Mouse (Mus musculus) ES-Bruce4 (cell line): ENCODE measurements around the gene Mmp25. TPM values are rescaled to one million over a fixed set of nuclear protein-coding genes. Genes with fewer than 3 reads are reported as not detected.
A peak's percentile ranks its signal among the peaks of the same experiment; 100 is the strongest.

Source experiments
- H3K27ac ChIP-seq: 2 replicates; pipeline ENCODE4 v1.5.1; 2012; ENCODE audit warnings: low read length, inconsistent platforms; ENCODE audit not compliant: insufficient read depth
- H3K27me3 ChIP-seq: 2 replicates; pipeline ENCODE4 v1.6.1; 2012; ENCODE audit warnings: mild to moderate bottlenecking, low read length, inconsistent platforms; ENCODE audit not compliant: control insufficient read depth, poor library complexity, insufficient read depth, severe bottlenecking
- H3K36me3 ChIP-seq: 2 replicates; pipeline ENCODE4 v1.6.1; 2012; ENCODE audit warnings: inconsistent platforms, mild to moderate bottlenecking, low read length, moderate library complexity; ENCODE audit not compliant: control insufficient read depth, poor library complexity, insufficient read depth, severe bottlenecking
- H3K4me1 ChIP-seq: one replicate; pipeline ENCODE4 v1.8.1; 2011; ENCODE audit warnings: low read length; ENCODE audit not compliant: control insufficient read depth, insufficient read depth
- H3K4me3 ChIP-seq: 2 replicates; pipeline ENCODE4 v1.5.1; 2011; ENCODE audit warnings: low read depth, mild to moderate bottlenecking, low read length
- H3K9ac ChIP-seq: 2 replicates; pipeline ENCODE4 v1.6.1; 2012; ENCODE audit warnings: low read depth, mild to moderate bottlenecking, inconsistent platforms; ENCODE audit not compliant: poor library complexity, severe bottlenecking
- H3K9me3 ChIP-seq: replicated peaks from 2 replicates; pipeline ENCODE4 v1.6.1; 2012; ENCODE audit warnings: mild to moderate bottlenecking, low read length, inconsistent platforms; ENCODE audit not compliant: control insufficient read depth, poor library complexity, insufficient read depth, severe bottlenecking
- CTCF ChIP-seq: IDR thresholded peaks from one replicate; pipeline ENCODE4 v1.8.1; 2011; ENCODE audit warnings: low read depth, low read length
- EP300 ChIP-seq: IDR thresholded peaks from 2 replicates; pipeline ENCODE4 v1.6.1; 2011; ENCODE audit warnings: low read depth, low read length; ENCODE audit not compliant: insufficient read depth
- POLR2A ChIP-seq: IDR thresholded peaks from one replicate; pipeline ENCODE4 v1.8.1; 2011; ENCODE audit warnings: low read length; ENCODE audit not compliant: insufficient read depth
- polyA plus RNA-seq: library from polyadenylated mRNA; stranded (reverse); fragments of >200 nt; gene quantifications from 2 replicates; pipeline ENCODE4 v1.2.4, GENCODE M21; 2011; ENCODE audit warnings: low read depth; ENCODE audit not compliant: missing spikeins, insufficient read depth, insufficient read length

Mmp25 gene
- 10.9 and 12.6 TPM in 2 replicates for polyA plus RNA-seq

DNA sequence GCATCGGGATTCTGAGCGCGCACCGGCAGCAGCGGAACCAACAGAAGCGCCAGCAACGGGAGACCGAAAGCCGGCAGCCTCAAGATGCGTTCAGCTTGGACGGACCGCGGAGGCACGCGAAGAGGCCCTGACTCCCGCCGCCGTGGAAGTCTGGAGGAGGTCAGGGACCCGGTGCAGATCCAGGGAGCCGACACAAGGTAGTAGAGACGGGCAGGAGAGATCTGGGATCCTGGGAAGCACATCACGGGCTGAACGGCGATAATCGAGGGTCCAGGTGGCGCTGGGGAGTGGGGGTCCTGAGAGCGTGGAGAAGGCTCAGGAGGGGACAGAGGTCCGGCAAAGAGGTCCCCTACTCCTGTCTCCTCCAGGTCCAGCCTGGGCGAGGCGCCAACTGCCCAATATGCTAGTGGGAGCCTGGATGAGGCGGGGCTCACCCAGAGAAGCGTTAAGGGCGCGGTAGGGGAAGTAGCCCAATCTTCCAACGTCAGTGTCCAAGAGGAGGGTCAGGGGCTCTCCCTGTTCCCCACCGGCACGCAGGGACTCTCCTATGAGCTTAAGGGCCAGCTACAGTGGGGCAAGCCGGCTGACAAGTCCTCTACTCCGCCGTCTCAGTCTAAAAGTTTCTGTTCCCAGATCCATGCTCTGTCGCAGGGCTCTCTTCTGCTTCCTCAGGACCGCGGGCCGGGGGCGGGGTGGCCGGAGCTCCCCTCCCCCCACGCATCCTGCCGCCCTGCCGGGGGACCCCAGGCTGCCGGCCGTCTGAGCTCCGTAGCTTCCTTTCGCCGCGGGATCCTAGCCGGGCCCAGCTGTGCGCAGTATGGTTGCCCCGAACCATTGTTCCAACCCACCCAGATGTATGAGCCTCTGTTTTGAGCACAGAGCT lies at the start of gene Mmp25:
TSS of gene Mmp25 (minus strand) at position 665 of the 883 bp plus-strand sequence.
- Histone ChIP-seq H3K9me3 (no peaks in the 10 kb centered on the region), H3K4me1 (peaks cover 2% of the 10 kb centered on the region), H3K9ac (peak within 1 kb of the TSS; percentile 63), H3K27ac (no peak within 1 kb of the TSS), H3K36me3 (no peaks in the 10 kb centered on the region), H3K4me3 (peak within 1 kb of the TSS; percentile 66), H3K27me3 (no peaks in the 10 kb centered on the region)
- TF ChIP-seq CTCF (no peak), EP300 (peak; percentile 25; the same call in 1 of the 2 replicates), POLR2A (no peak)

DNA sequence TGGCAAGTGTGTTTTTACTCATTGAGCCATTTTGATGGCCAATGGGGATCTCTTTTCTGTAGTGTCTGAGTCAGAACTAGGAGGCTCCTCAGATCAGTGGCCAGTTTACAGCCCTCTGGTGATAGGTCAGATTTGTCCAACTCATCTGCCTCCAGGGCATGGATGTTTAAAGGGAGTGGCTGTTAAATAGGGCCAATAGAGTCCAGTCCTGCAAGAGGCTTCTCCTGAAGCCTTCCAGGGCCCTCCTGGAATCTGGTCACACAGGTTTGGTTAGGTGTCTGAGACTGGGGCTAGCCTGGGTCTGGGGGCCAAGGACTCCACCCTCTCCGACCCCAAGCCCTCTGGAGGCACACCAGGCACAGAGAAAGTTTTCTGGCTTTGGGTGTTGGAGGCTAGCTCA lies 49.4 kb upstream of the Mmp25 start:
- peaks cover 10% of the 10 kb centered on the region for H3K4me1 ChIP-seq
- H3K36me3 ChIP-seq, result no peaks in the 10 kb centered on the region
- H3K9me3 ChIP-seq, result no peaks in the 10 kb centered on the region
- H3K27me3 ChIP-seq, result no peaks in the 10 kb centered on the region
- TF ChIP-seq CTCF (no peak), EP300 (peak; percentile 92), POLR2A (no peak)
- peak overlapping the region; percentile 91 for H3K27ac ChIP-seq
- no peak overlapping the region for H3K4me3 ChIP-seq
- H3K9ac ChIP-seq, result no peak overlapping the region

DNA sequence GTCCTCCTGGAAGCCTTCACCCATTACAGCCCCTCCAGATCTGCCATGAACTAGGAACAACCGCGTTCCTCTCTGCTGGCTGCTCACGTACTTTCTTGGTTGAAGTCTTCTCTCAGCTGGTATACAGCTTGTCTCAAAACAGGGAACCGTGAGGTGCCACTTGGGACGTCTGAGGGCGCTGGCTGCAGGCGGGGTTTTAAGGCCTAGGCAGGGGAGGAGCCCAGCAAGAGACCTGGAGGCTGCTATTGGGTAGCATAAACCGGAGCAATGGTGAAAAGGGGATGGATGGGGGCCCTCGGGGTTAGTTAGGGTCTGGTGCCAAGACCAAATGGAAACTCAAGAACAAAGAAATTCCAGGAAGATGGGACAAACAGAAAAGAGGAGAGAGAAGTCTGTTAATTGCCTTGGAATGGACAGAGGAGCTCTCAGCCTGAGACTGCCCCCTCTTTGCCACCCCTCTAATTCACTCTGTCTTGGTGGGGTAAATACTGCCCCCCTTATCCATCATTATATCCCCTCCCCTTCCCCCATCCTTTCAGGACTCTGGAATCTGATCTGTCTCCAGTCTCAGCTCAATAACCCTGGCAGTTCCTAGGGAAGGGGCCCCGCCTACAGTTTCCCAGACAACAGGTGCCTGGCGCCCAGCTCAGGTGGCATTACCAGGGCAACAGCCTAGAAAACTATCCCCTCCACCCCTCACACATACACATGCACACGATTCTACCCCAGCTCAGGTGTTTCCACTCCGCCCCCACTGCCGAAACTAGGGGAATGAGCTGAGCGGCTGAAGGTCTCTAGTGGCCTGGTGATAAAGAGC lies 39.0 kb upstream of the Mmp25 start, which contains the start of gene Cldn9:
TSS of gene Cldn9 (minus strand) at position 171 of the 817 bp plus-strand sequence.
- TF ChIP-seq CTCF (no peak), EP300 (no peak), POLR2A (no peak)
- H3K4me3 ChIP-seq, result peak within 1 kb of the TSS; percentile 63
- 0 out of 2 replicates have a peak, but pooled peaks cover 6% of the 10 kb centered on the region for H3K36me3 ChIP-seq
- peak within 1 kb of the TSS; percentile 10; the same call in 1 of the 2 replicates for H3K9ac ChIP-seq
- peak within 1 kb of the TSS; percentile 7; the same call in 1 of the 2 replicates for H3K27ac ChIP-seq
- peaks cover 12% of the 10 kb centered on the region for H3K4me1 ChIP-seq
- H3K27me3 ChIP-seq, result no peaks in the 10 kb centered on the region
- no peaks in the 10 kb centered on the region for H3K9me3 ChIP-seq

DNA sequence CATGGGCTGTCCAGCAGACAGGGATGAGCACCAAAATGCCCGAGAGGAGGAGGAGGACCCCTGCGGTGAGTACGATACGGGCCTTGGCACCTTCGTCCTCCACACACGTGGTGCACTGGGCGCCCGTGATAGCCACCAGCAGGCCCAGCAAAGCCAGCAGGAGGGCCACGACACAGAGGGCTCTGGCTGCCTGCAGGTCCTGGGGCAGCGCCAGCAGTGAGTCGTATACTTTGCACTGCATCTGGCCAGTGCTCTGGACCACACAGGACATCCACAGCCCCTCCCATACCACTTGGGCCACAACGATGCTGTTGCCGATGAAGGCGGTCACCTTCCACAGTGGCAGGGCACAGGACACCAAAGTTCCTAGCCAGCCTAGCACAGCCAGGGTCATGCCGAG lies 38.1 kb upstream of the Mmp25 start:
- Histone ChIP-seq H3K4me3 (peak overlapping the region; percentile 63), H3K27me3 (no peaks in the 10 kb centered on the region), H3K4me1 (peaks cover 12% of the 10 kb centered on the region), H3K9ac (peak overlapping the region; percentile 4; the same call in 1 of the 2 replicates), H3K36me3 (0 out of 2 replicates have a peak, but pooled peaks cover 6% of the 10 kb centered on the region), H3K27ac (no peak overlapping the region), H3K9me3 (no peaks in the 10 kb centered on the region)
- TF ChIP-seq POLR2A, result no peak
- TF ChIP-seq EP300, result no peak
- TF ChIP-seq CTCF, result no peak

DNA sequence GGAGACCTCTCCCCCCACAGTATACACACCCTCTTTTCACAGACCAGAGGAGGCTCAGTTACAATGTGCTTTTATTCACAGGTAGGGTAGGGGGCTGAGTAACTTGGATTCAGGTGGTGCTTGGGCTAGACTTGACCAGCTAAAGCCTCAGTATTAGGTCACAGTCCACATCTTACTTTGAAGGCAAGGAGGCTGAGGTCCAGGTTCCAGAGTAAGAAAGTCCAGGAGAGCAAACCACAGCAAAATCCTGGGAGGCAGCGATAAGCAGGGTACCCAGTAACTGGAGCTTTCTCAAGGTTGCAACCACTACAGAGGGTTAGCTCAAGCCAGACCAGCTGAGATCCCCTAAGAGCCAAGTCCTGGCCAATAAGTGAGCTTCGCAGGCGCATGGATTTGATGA lies 37.5 kb upstream of the Mmp25 start:
- Histone ChIP-seq H3K9ac (no peak overlapping the region), H3K27me3 (no peaks in the 10 kb centered on the region), H3K4me3 (peak overlapping the region; percentile 63; the same call in 1 of the 2 replicates), H3K36me3 (0 out of 2 replicates have a peak, but pooled peaks cover 6% of the 10 kb centered on the region), H3K27ac (no peak overlapping the region), H3K9me3 (no peaks in the 10 kb centered on the region), H3K4me1 (peaks cover 12% of the 10 kb centered on the region)
- TF ChIP-seq POLR2A, result no peak
